Mouse (Mus musculus) liver, postnatal 0 days (tissue): ENCODE measurements around the gene Rnf150.

ENCODE experiments used
- CTCF ChIP-seq: sonication (generic); IDR thresholded peaks from 2 replicates; pipeline ENCODE4 v1.5.1; 2016; ENCODE audit warnings: antibody characterized with exemption, low read depth
- EP300 ChIP-seq: IDR thresholded peaks from 2 replicates; pipeline ENCODE4 v1.6.1; 2016; ENCODE audit warnings: antibody characterized with exemption, low read depth, mild to moderate bottlenecking

GRCm38 (mm10) chr8:83109756-83110155 lies 246.6 kb downstream of the Rnf150 start:
- TF ChIP-seq CTCF (no peak), EP300 (no peak)
